Mouse (Mus musculus) CH12.LX (cell line): ENCODE measurements around the gene S100a6.

Experiments
- CHD2 ChIP-seq: IDR thresholded peaks from 2 replicates; pipeline ENCODE4 v1.6.1; 2011; ENCODE audit warnings: low read length, improper control_type of control experiment
- CTCF ChIP-seq, 2 experiments: IDR thresholded peaks in 1 of 2; conservative IDR thresholded peaks in 1 of 2; 2 replicates each; pipeline ENCODE4 v1.5.1; 2011 to 2012; ENCODE audit warnings: low read depth in 2 of 2, low read length in 2 of 2, improper control_type of control experiment in 1 of 2, inconsistent platforms in 1 of 2, mild to moderate bottlenecking in 1 of 2, moderate library complexity in 1 of 2
- MAFK ChIP-seq: IDR thresholded peaks from 2 replicates; pipeline ENCODE4 v1.6.1; 2011; ENCODE audit warnings: low read length, improper control_type of control experiment; ENCODE audit not compliant: insufficient replicate concordance
- POLR2A ChIP-seq: IDR thresholded peaks from 2 replicates; pipeline ENCODE4 v1.6.1; 2011; ENCODE audit warnings: low read depth, mild to moderate bottlenecking, improper control_type of control experiment, low read length
- RCOR1 ChIP-seq: conservative IDR thresholded peaks from 2 replicates; pipeline ENCODE4 v1.6.1; 2012; ENCODE audit warnings: low read depth, mild to moderate bottlenecking, inconsistent platforms, low read length, improper control_type of control experiment
- ZC3H11A ChIP-seq: IDR thresholded peaks from 2 replicates; pipeline ENCODE4 v1.6.1; 2012; ENCODE audit warnings: low read depth, mild to moderate bottlenecking, inconsistent platforms, low read length, improper control_type of control experiment
- ZNF384 ChIP-seq: IDR thresholded peaks from 2 replicates; pipeline ENCODE4 v1.6.1; 2012; ENCODE audit warnings: low read depth, low read length, improper control_type of control experiment, inconsistent platforms

- TF ChIP-seq ZNF384 (no peak), CTCF (conservative IDR thresholded peaks at IDR 0.05 in 1 of 2, IDR thresholded peaks at IDR 0.05 in 1 of 2; ENCODE audit: low read depth in 2 of 2, low read length in 2 of 2) (no peak), POLR2A (no peak), ZC3H11A (no peak), CHD2 (no peak), MAFK (no peak), RCOR1 (no peak)
Measured at GRCm38 (mm10) chr3:90615911-90616310, 3.2 kb downstream of the S100a6 start.
